Mouse (Mus musculus): ENCODE results near the gene Wnt6. TPM values are rescaled to one million over a fixed set of nuclear protein-coding genes. Genes with fewer than 3 reads are reported as not detected.
A peak's percentile ranks its signal among the peaks of the same experiment; 100 is the strongest.
"Not testable (repeated sequence)": the region's sequence is repeated elsewhere in the genome, so short reads cannot be mapped to it uniquely, and the experiment has no call there.

The Wnt6 gene
- polyA plus RNA-seq, 1 experiment from 2014 or later = not detected

DNA sequence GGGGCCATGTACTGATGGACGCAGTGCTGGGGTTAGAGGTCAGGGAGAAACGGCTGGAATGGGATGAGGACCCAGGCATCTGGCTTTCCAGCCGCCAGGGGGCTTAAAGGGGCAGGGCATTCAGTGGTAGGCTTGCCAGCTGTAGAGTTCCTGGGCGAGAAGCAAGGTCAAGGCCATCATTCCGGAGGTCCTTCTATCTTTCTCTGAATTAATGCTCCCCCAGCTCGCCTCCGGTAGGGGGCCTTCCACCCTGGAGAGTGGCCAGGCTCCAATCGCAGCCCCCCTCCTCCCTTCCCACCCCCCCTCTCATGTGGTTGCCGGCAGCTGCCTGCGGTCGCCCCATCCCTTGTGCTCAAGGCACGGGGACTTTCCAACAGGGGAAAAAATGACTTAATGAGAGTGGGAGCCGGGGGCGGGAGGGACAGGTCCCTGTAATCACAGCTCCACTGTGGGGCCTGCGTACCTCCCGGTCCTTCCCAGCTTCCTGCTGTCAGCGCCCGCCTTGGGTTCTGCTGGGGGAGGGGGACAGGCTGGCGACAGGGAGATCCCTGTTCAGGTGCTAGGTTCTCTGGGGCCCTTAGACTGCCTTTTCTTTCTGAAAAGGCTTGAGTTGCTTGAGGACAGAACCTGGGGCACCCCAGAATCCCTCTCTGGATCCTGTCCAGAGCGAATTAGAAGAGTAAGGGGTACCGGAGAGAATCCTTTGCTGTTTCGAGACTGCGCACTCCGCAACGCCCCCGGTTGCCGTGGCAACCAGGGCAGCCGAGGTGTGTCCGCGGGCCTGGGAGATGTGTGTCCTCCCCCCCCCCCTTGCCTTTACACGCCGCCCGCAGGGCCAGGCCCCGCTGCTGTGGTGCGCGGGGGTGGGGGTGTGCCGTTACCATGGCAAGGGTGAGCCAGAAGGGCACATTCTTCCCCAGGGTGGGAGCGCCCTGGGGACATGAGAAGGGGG lies 34.9 kb downstream of the Wnt6 start:
- H3K79me2 ChIP-seq (ENCODE audit: inconsistent target) = no peaks in the 10 kb centered on the region
- 4% methylated on average over 37 of the region's 38 CpGs for WGBS (ENCODE audit: missing documents)
- no peaks in the 10 kb centered on the region for H3K36me3 ChIP-seq (ENCODE audit: inconsistent target)
- H3K27ac ChIP-seq = no peak overlapping the region
- no peak overlapping the region for H3K4me3 ChIP-seq (ENCODE audit: inconsistent target)

- Histone ChIP-seq H3K4me3 (ENCODE audit: inconsistent target) (no peak overlapping the region), H3K27ac (no peak overlapping the region)
- WGBS (ENCODE audit: missing documents) = 18% methylated on average over 23 of the region's 23 CpGs
Observed at GRCm38 (mm10) chr1:74807551-74808071, 35.9 kb downstream of the Wnt6 start.

GRCm38 (mm10) chr1:74808078-74808477 lies 36.4 kb downstream of the Wnt6 start:
- Histone ChIP-seq H3K36me3 (ENCODE audit: inconsistent target) (no peaks in the 10 kb centered on the region), H3K4me3 (ENCODE audit: inconsistent target) (no peak overlapping the region), H3K27ac (no peak overlapping the region), H3K79me2 (ENCODE audit: inconsistent target) (no peaks in the 10 kb centered on the region)
- WGBS (ENCODE audit: missing documents) = 1% methylated on average over 14 of the region's 16 CpGs

More at GRCm38 (mm10) chr1:74807551-74808071, 35.9 kb downstream of the Wnt6 start:
- no peaks in the 10 kb centered on the region for H3K36me3 ChIP-seq (ENCODE audit: inconsistent target)
- no peaks in the 10 kb centered on the region for H3K79me2 ChIP-seq (ENCODE audit: inconsistent target)

GRCm38 (mm10) chr1:74809007-74809406 lies 37.3 kb downstream of the Wnt6 start:
- Histone ChIP-seq H3K27ac (no peak overlapping the region), H3K4me3 (ENCODE audit: inconsistent target) (no peak overlapping the region), H3K36me3 (ENCODE audit: inconsistent target) (no peaks in the 10 kb centered on the region), H3K79me2 (ENCODE audit: inconsistent target) (no peaks in the 10 kb centered on the region)
- 59% methylated on average over 10 of the region's 10 CpGs for WGBS (ENCODE audit: missing documents)

- no peaks in the 10 kb centered on the region for H3K36me3 ChIP-seq (ENCODE audit: inconsistent target)
- H3K79me2 ChIP-seq (ENCODE audit: inconsistent target) = no peaks in the 10 kb centered on the region
- 74% methylated on average over 9 of the region's 9 CpGs for WGBS (ENCODE audit: missing documents)
- no peak overlapping the region for H3K4me3 ChIP-seq (ENCODE audit: inconsistent target)
- no peak overlapping the region for H3K27ac ChIP-seq
Observed at GRCm38 (mm10) chr1:74814931-74815647, 43.4 kb downstream of the Wnt6 start.

- not testable (repeated sequence) for H3K79me2 ChIP-seq (ENCODE audit: inconsistent target); H3K27ac ChIP-seq; H3K4me3 ChIP-seq (ENCODE audit: inconsistent target); H3K36me3 ChIP-seq (ENCODE audit: inconsistent target)
- WGBS (ENCODE audit: missing documents) = 96% methylated on average over 6 of the region's 6 CpGs
Observed at GRCm38 (mm10) chr1:74815965-74816364, 44.3 kb downstream of the Wnt6 start.

- no peaks in the 10 kb centered on the region for H3K36me3 ChIP-seq (ENCODE audit: inconsistent target)
- H3K4me3 ChIP-seq (ENCODE audit: inconsistent target) = peak overlapping the region; percentile 77
- H3K79me2 ChIP-seq (ENCODE audit: inconsistent target) = no peaks in the 10 kb centered on the region
- H3K27ac ChIP-seq = peak overlapping the region; percentile 55
- 11% methylated on average over 38 of the region's 38 CpGs for WGBS (ENCODE audit: missing documents)
Observed at GRCm38 (mm10) chr1:74816612-74817199, 45.0 kb downstream of the Wnt6 start.

DNA sequence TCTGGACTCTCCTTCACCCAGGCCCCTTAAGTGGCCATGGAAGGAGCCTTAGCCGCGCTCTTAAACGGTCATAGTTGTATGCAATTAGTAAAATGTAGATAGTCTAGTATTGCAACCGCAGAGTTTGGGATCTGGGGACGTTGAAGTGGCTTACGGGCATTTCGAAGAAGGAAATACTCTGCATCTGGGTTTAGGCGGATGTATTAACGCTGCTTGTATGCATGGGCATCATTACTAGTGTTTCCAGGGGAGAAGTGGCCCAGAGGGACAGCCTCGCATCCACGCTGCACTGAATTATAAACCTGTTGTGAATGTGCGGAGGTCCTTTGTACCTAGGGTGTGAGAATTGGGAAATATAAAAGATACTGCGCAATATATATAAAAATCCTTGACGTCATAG lies 45.5 kb downstream of the Wnt6 start:
- WGBS (ENCODE audit: missing documents) = 9% methylated on average over 14 of the region's 14 CpGs
- peak overlapping the region; percentile 55 for H3K27ac ChIP-seq

GRCm38 (mm10) chr1:74818509-74818908 lies 46.8 kb downstream of the Wnt6 start:
- WGBS (ENCODE audit: missing documents) = 100% methylated on average over 1 of the region's 1 CpGs

More for the DNA sequence above, 45.5 kb downstream of the Wnt6 start:
- Histone ChIP-seq H3K4me3 (ENCODE audit: inconsistent target) (peak overlapping the region; percentile 77), H3K36me3 (ENCODE audit: inconsistent target) (no peaks in the 10 kb centered on the region), H3K79me2 (ENCODE audit: inconsistent target) (no peaks in the 10 kb centered on the region)

DNA sequence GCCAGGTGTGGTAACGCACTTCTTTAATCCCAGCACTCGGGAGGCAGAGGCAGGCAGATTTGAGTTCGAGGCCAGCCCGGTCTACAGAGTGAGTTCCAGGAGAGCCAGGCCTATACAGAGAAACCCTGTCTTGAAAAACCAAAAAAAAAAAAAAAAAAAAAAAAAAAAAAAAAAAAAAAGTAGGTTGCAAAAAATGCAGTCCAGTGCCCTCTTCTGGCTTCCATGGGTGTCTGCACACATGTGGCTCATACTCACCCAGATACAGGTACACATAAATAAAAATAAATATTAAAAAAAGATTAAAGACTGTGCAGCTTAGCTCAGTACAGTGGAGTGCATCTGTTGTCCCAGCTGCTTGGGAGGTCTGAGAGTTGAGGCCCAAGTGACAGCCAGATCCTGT lies 51.9 kb downstream of the Wnt6 start:
- not testable (repeated sequence) for H3K27ac ChIP-seq; H3K79me2 ChIP-seq (ENCODE audit: inconsistent target); H3K36me3 ChIP-seq (ENCODE audit: inconsistent target); H3K4me3 ChIP-seq (ENCODE audit: inconsistent target)
- WGBS (ENCODE audit: missing documents) = 92% methylated on average over 4 of the region's 4 CpGs

More at GRCm38 (mm10) chr1:74818509-74818908, 46.8 kb downstream of the Wnt6 start:
- no peaks in the 10 kb centered on the region for H3K79me2 ChIP-seq (ENCODE audit: inconsistent target)
- no peak overlapping the region for H3K27ac ChIP-seq
- no peak overlapping the region for H3K4me3 ChIP-seq (ENCODE audit: inconsistent target)
- H3K36me3 ChIP-seq (ENCODE audit: inconsistent target) = no peaks in the 10 kb centered on the region

DNA sequence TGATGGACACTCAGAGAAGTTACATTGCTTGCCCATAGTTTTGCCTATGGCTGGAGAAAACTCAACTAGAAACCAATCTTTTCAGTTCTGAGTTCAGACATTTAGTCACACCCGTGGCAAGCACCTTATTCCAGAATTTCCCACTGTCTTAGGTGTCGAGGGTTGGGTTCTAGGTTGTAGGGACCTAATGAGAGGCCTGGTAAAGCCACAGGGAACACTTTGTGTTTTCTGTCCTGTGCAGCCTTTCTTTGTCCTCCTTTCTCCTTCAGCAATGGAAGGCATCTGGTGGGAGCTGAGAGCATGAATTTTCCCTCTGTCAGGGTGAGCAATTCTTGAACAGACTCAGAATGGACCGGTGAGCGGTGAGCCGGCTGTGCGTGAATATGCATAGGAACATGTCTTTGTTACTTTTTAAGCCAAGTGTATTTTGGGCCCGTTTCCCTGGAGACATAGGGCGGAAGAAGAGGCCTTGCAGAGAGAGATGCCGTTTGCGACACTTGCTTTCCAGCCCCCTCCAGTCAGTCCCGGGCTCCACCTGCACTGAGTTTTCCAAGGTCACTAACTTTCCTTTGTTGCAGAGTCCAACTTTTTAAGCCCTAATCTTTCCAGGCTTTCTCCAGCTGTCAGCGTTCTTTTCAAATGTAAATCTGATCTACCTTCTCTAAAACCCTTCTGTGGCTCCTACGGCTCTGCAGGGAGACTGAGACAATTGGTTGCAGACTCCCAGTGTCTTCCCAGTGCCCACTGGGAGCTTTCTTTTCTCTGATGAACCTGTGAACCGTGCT lies 53.0 kb downstream of the Wnt6 start:
- H3K36me3 ChIP-seq (ENCODE audit: inconsistent target) = no peaks in the 10 kb centered on the region
- H3K79me2 ChIP-seq (ENCODE audit: inconsistent target) = no peaks in the 10 kb centered on the region
- H3K4me3 ChIP-seq (ENCODE audit: inconsistent target) = no peak overlapping the region
- no peak overlapping the region for H3K27ac ChIP-seq
- 70% methylated on average over 14 of the region's 14 CpGs for WGBS (ENCODE audit: missing documents)

DNA sequence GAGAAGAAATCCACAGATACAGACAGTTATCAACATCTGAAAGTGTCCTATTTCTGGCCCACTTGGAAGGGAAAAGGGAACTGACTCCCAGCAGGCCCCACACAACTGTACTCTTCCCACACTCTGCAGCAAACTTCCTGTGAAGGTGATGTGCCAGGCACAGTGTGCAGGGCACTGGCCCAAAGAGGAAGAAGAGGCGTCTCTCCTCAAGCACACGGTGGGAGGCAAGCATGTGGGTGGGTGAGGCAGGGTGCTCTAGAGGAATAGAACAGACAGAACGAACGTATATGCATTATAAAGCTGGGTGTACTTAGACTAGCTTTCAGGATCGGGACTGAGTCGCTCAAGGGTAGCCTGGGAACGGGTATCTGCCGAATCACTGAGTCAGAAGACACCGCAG lies 58.4 kb downstream of the Wnt6 start:
- Histone ChIP-seq H3K4me3 (ENCODE audit: inconsistent target) (no peak overlapping the region), H3K36me3 (ENCODE audit: inconsistent target) (no peaks in the 10 kb centered on the region), H3K27ac (no peak overlapping the region), H3K79me2 (ENCODE audit: inconsistent target) (no peaks in the 10 kb centered on the region)
- WGBS (ENCODE audit: missing documents) = 47% methylated on average over 9 of the region's 9 CpGs

DNA sequence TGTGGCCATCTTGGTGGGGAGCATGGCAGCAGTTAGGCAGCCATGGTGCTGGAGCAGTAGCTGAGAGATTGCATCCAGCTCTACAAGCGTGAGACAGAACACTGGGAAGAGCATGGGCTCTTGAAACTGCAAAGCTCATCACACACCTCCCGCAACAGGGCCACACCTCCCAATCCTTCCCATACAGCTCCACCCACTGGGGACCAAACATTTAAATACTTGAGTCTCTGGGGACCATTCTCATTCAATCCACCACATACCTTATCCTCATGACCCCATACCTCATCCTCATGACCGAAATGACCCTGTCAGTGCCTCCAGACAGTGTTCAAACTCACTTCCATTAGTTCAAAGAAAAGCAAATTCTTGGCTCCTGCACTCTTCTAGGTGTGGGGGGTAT lies 61.6 kb downstream of the Wnt6 start:
- no peak overlapping the region for H3K4me3 ChIP-seq (ENCODE audit: inconsistent target)
- no peak overlapping the region for H3K27ac ChIP-seq
- H3K79me2 ChIP-seq (ENCODE audit: inconsistent target) = no peaks in the 10 kb centered on the region
- 96% methylated on average over 3 of the region's 3 CpGs for WGBS (ENCODE audit: missing documents)
- H3K36me3 ChIP-seq (ENCODE audit: inconsistent target) = no peaks in the 10 kb centered on the region

All from macrophage (primary cell).